Mouse (Mus musculus): ENCODE data around the gene B230217C12Rik. TPM values are rescaled to one million over a fixed set of nuclear protein-coding genes. Genes with fewer than 3 reads are reported as not detected.

B230217C12Rik gene
- polyA plus RNA-seq (2014; fragmentation: Nextera tagmentation; extraction: Ambion mirVana), result 7.0 and 7.5 TPM in 2 replicates

DNA sequence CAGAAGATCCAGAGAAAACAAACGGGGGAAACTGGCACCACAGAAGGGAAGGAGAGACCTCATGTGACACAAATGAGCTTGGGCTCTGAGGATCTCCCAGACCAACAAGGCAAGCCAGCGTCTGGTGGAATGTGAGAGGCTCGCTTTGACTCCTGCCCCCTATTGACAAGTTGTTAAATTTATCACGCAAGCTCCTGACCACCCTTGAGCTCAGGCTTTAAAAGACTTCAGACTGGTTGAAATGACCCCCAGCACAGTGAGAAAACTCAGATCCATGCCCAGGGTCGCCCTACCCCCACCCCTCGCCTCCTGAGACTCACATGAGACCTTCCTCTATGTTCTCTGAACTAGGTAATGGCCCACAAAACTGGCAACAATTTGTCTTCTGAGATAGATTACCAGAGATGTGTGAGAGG, at the start of gene B230217C12Rik:
Gene B230217C12Rik, plus strand, starts transcription at position 242 of the 416 bp plus-strand sequence.
- H3K4me2 ChIP-seq (ENCODE audit: low read depth, low read length), result peak within 1 kb of the TSS; percentile 57
- H3K36me3 ChIP-seq (ENCODE audit: control insufficient read depth, insufficient read depth, low read length), result peaks cover 28% of the 10 kb centered on the region
- peak within 1 kb of the TSS; percentile 42 for H3K4me3 ChIP-seq (ENCODE audit: low read depth, low read length)
- no peaks in the 10 kb centered on the region for H3K9me3 ChIP-seq (ENCODE audit: control insufficient read depth, low read length)
- H3K27me3 ChIP-seq (replicated peaks; ENCODE audit: control insufficient read depth, insufficient read depth, low read length), result no peaks in the 10 kb centered on the region
- H3K9ac ChIP-seq (ENCODE audit: low read depth, low read length), result peak within 1 kb of the TSS; percentile 67
- DNase-seq (ENCODE audit: low spot score) (peak; percentile 81), ATAC-seq (ENCODE audit: low read depth) (peak; percentile 42)
- H3K27ac ChIP-seq (replicated peaks; ENCODE audit: low read depth, low read length), result peak within 1 kb of the TSS; percentile 82
- peaks cover 7% of the 10 kb centered on the region for H3K4me1 ChIP-seq (ENCODE audit: control insufficient read depth, insufficient read depth, low read length)
- WGBS, result 3% methylated on average over 6 of the region's 6 CpGs

DNA sequence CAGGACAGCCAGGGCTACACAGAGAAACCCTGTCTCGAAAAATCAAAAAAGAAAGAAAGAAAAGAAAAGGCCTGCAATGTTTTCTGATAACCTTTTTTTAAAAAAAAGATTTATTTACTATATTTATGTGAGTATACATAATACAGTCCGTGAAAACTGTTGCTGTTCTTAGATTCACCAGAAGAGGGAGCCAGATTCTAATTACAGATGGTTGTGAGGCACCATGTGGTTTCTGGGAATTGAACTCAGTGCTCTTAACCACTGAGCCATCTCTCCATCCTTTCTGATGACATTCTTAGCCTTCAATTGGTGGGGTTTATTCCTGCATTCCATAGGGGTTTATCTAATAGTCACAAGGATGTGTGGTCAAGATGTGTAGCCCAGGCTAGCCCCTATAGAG, 47.4 kb upstream of the B230217C12Rik start:
- no peak for DNase-seq (ENCODE audit: low spot score)
- WGBS, result 10% methylated on average over 2 of the region's 2 CpGs

DNA sequence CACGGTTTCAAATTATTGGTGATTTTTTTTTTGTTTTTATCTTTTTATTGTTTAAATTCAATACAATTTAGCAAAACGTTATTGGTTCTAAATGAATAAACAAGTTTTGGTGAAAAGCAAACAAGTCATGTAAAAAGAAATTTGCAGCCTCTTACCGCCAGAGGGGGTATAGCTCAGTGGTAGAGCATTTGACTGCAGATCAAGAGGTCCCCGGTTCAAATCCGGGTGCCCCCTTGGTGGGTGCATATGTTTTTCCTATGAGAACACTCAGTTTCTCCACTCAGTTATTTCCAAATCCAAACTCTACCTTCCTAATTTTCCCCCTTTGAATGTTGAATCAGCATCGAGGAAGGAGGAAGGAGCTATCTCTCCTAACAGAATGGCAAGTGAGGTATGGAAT, 43.7 kb upstream of the B230217C12Rik start:
- no peak overlapping the region for H3K4me2 ChIP-seq (ENCODE audit: low read depth, low read length)
- H3K27me3 ChIP-seq (replicated peaks; ENCODE audit: control insufficient read depth, insufficient read depth, low read length), result no peaks in the 10 kb centered on the region
- 8% methylated on average over 6 of the region's 6 CpGs for WGBS
- no peaks in the 10 kb centered on the region for H3K9me3 ChIP-seq (ENCODE audit: control insufficient read depth, low read length)
- H3K36me3 ChIP-seq (ENCODE audit: control insufficient read depth, insufficient read depth, low read length), result no peaks in the 10 kb centered on the region
- no peak overlapping the region for H3K27ac ChIP-seq (replicated peaks; ENCODE audit: low read depth, low read length)
- DNase-seq (ENCODE audit: low spot score), result no peak
- no peak overlapping the region for H3K9ac ChIP-seq (ENCODE audit: low read depth, low read length)
- no peak overlapping the region for H3K4me3 ChIP-seq (ENCODE audit: low read depth, low read length)
- no peak for ATAC-seq (ENCODE audit: low read depth)
- H3K4me1 ChIP-seq (ENCODE audit: control insufficient read depth, insufficient read depth, low read length), result peaks cover 9% of the 10 kb centered on the region

More for the DNA sequence above, 47.4 kb upstream of the B230217C12Rik start:
- Histone ChIP-seq H3K27me3 (replicated peaks; ENCODE audit: control insufficient read depth, insufficient read depth, low read length) (no peaks in the 10 kb centered on the region), H3K9me3 (ENCODE audit: control insufficient read depth, low read length) (no peaks in the 10 kb centered on the region), H3K36me3 (ENCODE audit: control insufficient read depth, insufficient read depth, low read length) (no peaks in the 10 kb centered on the region), H3K4me2 (ENCODE audit: low read depth, low read length) (no peak overlapping the region), H3K4me1 (ENCODE audit: control insufficient read depth, insufficient read depth, low read length) (no peaks in the 10 kb centered on the region), H3K27ac (replicated peaks; ENCODE audit: low read depth, low read length) (no peak overlapping the region), H3K4me3 (ENCODE audit: low read depth, low read length) (no peak overlapping the region), H3K9ac (ENCODE audit: low read depth, low read length) (no peak overlapping the region)
- ATAC-seq (ENCODE audit: low read depth), result no peak

DNA sequence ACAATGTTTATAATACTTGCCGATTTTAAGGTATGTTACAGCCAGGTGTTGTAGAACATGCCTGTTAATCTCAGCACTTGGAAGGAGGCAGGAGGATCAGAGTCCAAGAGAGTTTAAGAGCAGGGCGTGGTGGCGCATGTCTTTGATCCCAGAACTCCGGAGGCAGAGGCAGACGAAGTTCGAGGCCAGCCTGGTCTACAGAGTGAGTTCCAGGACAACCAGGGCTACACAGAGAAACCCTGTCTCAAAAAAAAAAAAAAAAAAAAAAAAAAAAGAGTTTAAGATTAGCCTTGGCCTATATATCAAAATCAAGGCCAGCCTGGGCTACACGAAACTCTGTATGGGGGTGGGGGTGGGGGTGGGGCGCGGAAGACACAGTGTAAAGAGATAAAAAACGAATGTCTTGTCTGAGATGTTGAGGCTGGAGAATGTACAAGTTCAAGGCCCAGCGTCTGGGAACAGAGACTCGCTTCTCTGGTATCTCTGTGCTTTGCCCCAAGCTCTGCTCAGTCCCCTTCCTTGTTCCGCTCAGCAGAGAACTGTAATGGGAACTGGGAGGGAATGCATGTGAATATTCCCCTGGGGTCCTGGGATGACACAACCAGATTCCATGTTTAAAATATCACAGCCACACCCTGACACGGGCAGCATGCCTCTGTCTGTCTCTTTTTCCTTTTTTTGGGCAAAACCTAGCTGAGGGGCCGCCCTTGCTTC, 43.1 kb upstream of the B230217C12Rik start:
- Histone ChIP-seq H3K4me2 (ENCODE audit: low read depth, low read length) (peak overlapping the region; percentile 72), H3K4me3 (ENCODE audit: low read depth, low read length) (no peak overlapping the region), H3K9ac (ENCODE audit: low read depth, low read length) (no peak overlapping the region), H3K9me3 (ENCODE audit: control insufficient read depth, low read length) (no peaks in the 10 kb centered on the region), H3K36me3 (ENCODE audit: control insufficient read depth, insufficient read depth, low read length) (no peaks in the 10 kb centered on the region), H3K27ac (replicated peaks; ENCODE audit: low read depth, low read length) (no peak overlapping the region), H3K4me1 (ENCODE audit: control insufficient read depth, insufficient read depth, low read length) (peaks cover 13% of the 10 kb centered on the region), H3K27me3 (replicated peaks; ENCODE audit: control insufficient read depth, insufficient read depth, low read length) (no peaks in the 10 kb centered on the region)
- ATAC-seq (ENCODE audit: low read depth) (no peak), DNase-seq (ENCODE audit: low spot score) (no peak)
- 56% methylated on average over 15 of the region's 15 CpGs for WGBS

DNA sequence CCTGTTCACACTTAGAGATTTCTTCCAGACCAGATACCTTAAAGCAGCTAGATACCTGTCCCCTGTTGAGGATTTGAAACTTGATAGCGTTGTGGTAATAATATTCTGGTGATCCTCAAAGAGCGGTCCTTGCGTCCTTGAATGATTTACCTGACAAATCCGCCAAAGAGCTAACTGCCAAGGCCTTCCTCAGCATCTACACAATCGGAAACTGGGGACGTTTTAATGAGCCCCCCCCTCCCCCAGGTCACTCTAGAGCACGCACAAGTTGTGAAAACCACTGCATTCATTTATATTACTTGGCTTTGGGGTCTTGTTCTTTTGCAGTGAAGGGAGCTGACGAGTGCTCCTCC, 42.5 kb upstream of the B230217C12Rik start:
- Histone ChIP-seq H3K4me1 (ENCODE audit: control insufficient read depth, insufficient read depth, low read length) (peaks cover 13% of the 10 kb centered on the region), H3K4me2 (ENCODE audit: low read depth, low read length) (peak overlapping the region; percentile 72), H3K36me3 (ENCODE audit: control insufficient read depth, insufficient read depth, low read length) (no peaks in the 10 kb centered on the region), H3K27me3 (replicated peaks; ENCODE audit: control insufficient read depth, insufficient read depth, low read length) (no peaks in the 10 kb centered on the region), H3K9me3 (ENCODE audit: control insufficient read depth, low read length) (no peaks in the 10 kb centered on the region), H3K4me3 (ENCODE audit: low read depth, low read length) (peak overlapping the region; percentile 90), H3K27ac (replicated peaks; ENCODE audit: low read depth, low read length) (no peak overlapping the region), H3K9ac (ENCODE audit: low read depth, low read length) (no peak overlapping the region; the same call in 1 of the 2 replicates)
- no peak for DNase-seq (ENCODE audit: low spot score)
- ATAC-seq (ENCODE audit: low read depth), result no peak
- 31% methylated on average over 8 of the region's 8 CpGs for WGBS

DNA sequence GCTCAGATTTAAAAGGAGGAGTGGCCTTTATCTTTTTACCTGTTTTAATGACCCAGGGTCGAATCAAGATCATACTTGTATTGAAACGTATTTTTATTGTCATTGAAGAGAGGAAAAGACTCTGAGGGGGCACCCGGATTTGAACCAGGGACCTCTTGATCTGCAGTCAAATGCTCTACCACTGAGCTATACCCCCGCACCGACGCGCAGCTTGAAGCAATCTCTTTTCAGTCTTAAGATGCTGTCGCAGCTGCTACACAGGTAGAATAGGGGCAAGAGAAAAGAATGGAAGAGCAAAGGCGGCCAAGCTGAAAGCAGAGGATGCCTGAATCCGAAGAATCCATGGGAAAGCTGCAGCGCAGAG, 41.8 kb upstream of the B230217C12Rik start, which contains the start of gene Lasp1:
Gene Lasp1, plus strand, starts transcription at position 219 of the 364 bp plus-strand sequence.
- Histone ChIP-seq H3K27ac (replicated peaks; ENCODE audit: low read depth, low read length) (peak within 1 kb of the TSS; percentile 95), H3K9me3 (ENCODE audit: control insufficient read depth, low read length) (no peaks in the 10 kb centered on the region), H3K9ac (ENCODE audit: low read depth, low read length) (peak within 1 kb of the TSS; percentile 74), H3K36me3 (ENCODE audit: control insufficient read depth, insufficient read depth, low read length) (no peaks in the 10 kb centered on the region), H3K4me1 (ENCODE audit: control insufficient read depth, insufficient read depth, low read length) (peaks cover 15% of the 10 kb centered on the region), H3K4me2 (ENCODE audit: low read depth, low read length) (peak within 1 kb of the TSS; percentile 72), H3K4me3 (ENCODE audit: low read depth, low read length) (peak within 1 kb of the TSS; percentile 90), H3K27me3 (replicated peaks; ENCODE audit: control insufficient read depth, insufficient read depth, low read length) (no peaks in the 10 kb centered on the region)
- DNase-seq (ENCODE audit: low spot score) (peak; percentile 82), ATAC-seq (ENCODE audit: low read depth) (peak; percentile 63)
- WGBS, result 2% methylated on average over 11 of the region's 11 CpGs

DNA sequence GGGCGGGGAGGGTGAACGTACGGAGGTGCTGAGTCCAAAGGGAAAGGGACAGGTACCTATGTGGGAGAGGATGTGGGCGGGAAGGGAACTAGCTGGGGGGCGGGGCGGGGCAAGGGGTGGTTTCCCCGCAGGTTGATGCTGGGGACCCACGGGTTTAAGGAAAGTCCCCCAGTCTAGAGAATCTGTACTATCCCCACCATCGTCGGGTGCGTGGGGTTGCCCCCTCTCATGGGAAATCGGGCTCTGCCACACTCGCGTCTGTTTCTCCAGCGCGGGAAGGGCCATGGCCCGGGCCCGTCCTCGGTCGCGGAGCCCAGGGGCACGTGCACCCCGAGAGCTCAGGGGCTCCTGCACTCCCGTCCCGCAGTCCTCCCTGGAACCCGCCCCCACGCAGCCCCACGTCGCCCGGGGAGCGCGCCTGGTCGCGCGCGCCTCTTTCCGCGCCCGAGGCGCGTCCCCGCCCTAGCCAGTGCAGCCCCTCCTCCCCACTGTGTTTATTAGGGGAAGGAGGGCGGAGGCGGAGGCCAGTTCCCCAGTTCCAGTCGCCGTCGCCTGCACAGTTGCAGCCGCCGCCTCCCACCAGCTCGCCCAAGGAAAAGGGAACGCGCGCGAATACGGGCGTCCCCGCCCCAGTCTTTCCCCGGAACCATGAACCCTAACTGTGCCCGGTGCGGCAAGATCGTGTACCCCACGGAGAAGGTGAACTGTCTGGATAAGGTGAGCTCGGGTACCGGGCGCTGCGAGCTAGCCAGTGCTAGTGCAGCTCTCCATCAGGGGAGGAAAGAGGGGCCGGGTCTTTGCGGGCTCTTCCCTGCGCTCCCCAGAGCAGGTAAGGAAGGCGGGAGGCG, 41.2 kb upstream of the B230217C12Rik start:
- peak; percentile 76 for ATAC-seq (ENCODE audit: low read depth)
- Histone ChIP-seq H3K4me3 (ENCODE audit: low read depth, low read length) (peak overlapping the region; percentile 90), H3K4me1 (ENCODE audit: control insufficient read depth, insufficient read depth, low read length) (peaks cover 21% of the 10 kb centered on the region), H3K9me3 (ENCODE audit: control insufficient read depth, low read length) (no peaks in the 10 kb centered on the region), H3K36me3 (ENCODE audit: control insufficient read depth, insufficient read depth, low read length) (no peaks in the 10 kb centered on the region), H3K27me3 (replicated peaks; ENCODE audit: control insufficient read depth, insufficient read depth, low read length) (no peaks in the 10 kb centered on the region), H3K27ac (replicated peaks; ENCODE audit: low read depth, low read length) (peak overlapping the region; percentile 95), H3K9ac (ENCODE audit: low read depth, low read length) (peak overlapping the region; percentile 74), H3K4me2 (ENCODE audit: low read depth, low read length) (peak overlapping the region; percentile 72)
- DNase-seq (ENCODE audit: low spot score), result peak; percentile 91
- WGBS, result under 1% methylated on average over 45 of the region's 71 CpGs

DNA sequence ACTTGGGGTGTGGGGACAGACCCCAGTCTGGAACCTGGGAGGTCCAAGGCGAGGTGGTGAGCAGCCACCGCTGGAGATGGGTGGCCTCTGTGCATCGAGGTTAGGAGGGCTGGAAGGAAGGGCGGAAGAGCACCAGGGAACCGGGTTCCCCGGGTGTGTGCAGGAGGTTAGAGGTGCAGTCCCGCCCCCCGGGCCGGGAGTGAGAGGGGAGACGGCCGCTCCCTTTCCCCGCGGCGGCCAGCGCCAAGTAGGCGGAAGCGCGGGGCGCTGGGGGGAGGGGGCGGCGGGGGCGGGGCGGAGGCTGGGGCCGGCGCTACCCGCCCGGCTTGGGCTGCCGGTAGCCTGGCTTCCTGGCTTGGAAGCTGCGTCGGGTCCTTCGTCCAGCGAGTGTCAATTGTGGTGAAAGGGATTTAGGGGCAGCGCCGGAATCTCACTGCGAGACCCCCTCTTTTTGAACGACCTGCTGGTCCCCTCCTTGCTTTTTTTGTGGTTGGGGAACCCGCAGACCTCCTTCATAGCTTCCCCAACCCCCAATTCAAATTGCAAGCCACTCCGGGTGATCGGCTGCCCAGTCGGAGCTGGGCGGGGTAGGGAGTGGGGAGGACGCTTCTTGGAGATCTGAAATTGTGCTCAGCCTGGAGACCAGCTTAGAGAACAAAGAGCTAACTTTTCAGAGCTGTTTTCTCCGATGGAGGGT, 40.4 kb upstream of the B230217C12Rik start:
- H3K36me3 ChIP-seq (ENCODE audit: control insufficient read depth, insufficient read depth, low read length), result no peaks in the 10 kb centered on the region
- H3K9me3 ChIP-seq (ENCODE audit: control insufficient read depth, low read length), result no peaks in the 10 kb centered on the region
- H3K27ac ChIP-seq (replicated peaks; ENCODE audit: low read depth, low read length), result peak overlapping the region; percentile 95
- peak overlapping the region; percentile 90 for H3K4me3 ChIP-seq (ENCODE audit: low read depth, low read length)
- WGBS, result 0% methylated on average over 19 of the region's 43 CpGs
- H3K27me3 ChIP-seq (replicated peaks; ENCODE audit: control insufficient read depth, insufficient read depth, low read length), result no peaks in the 10 kb centered on the region
- H3K4me2 ChIP-seq (ENCODE audit: low read depth, low read length), result peak overlapping the region; percentile 72
- peak overlapping the region; percentile 74 for H3K9ac ChIP-seq (ENCODE audit: low read depth, low read length)
- peaks cover 29% of the 10 kb centered on the region for H3K4me1 ChIP-seq (ENCODE audit: control insufficient read depth, insufficient read depth, low read length)
- ATAC-seq (ENCODE audit: low read depth) (peak; percentile 63), DNase-seq (ENCODE audit: low spot score) (peak; percentile 86)

Data from embryonic facial prominence, embryonic 14.5 days (tissue).